In the genomic region with DNA sequence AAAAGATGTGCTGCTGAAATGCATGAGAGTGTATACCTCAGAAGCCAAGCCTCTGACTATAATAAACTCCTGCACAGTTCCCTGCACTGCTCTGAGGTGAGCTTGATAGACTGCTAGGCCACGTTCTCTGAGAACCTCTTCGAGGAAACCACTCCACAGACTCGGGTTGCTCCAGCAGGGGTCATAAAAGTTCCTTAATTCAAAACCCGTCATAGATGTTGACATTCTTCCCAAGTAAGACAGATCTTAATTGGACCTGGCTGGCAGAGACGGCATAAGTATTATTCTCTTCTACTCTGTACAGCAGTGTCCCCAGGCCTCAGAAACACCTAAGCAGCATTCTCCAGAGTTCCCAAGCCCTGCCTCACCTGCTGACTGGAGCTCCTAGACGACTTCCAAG, we compare ENCODE assay signal across 34 mouse cellular contexts. TPM values are rescaled to one million over a fixed set of nuclear protein-coding genes. Genes with fewer than 3 reads are reported as not detected.
DNase-seq lines count a peak whose midpoint lies in the region; ATAC-seq and TF ChIP-seq lines count a peak whose summit lies in the region.
"Had no signal": no experiment of that assay in that cellular context is flagged by ENCODE, and none has a peak within 500 bp of the region (broad histone marks: within the 10 kb centered on the region; RNA-seq: fewer than 3 reads in every experiment).

No protein-coding gene starts in this region.

- 44% methylated on average over 6 of the region's 6 CpGs for WGBS in heart, adult 2 months
- WGBS in lung, postnatal 0 days: 40% methylated on average over 6 of the region's 6 CpGs
- WGBS in liver, embryonic 15.5 days (ENCODE audit: insufficient replicate concordance): 54% methylated on average over 6 of the region's 6 CpGs

- H3K27ac ChIP-seq in heart, adult 2 months: peak overlapping the region; percentile 61
- no peak overlapping the region for H3K27ac ChIP-seq in lung, postnatal 0 days (ENCODE audit: low read length)
- H3K27ac ChIP-seq in liver, embryonic 15.5 days (replicated peaks): peak overlapping the region; percentile 77
- H3K27ac ChIP-seq: embryonic facial prominence, embryonic 12.5 days; forebrain, embryonic 12.5 days; hindbrain, embryonic 15.5 days; limb, embryonic 15.5 days; midbrain, embryonic 10.5 days; neural tube, embryonic 13.5 days had no signal

- no peaks in the 10 kb centered on the region for H3K9me3 ChIP-seq in lung, postnatal 0 days (ENCODE audit: low read length)
- H3K9me3 ChIP-seq in liver, embryonic 15.5 days (replicated peaks): no peaks in the 10 kb centered on the region
- H3K9me3 ChIP-seq: embryonic facial prominence, embryonic 12.5 days; forebrain, embryonic 12.5 days; hindbrain, embryonic 15.5 days; limb, embryonic 15.5 days; midbrain, embryonic 10.5 days; neural tube, embryonic 13.5 days had no signal

- TF ChIP-seq EP300 in heart, adult 2 months (IDR thresholded peaks at IDR 0.05; ENCODE audit: insufficient read depth, low read depth, low read length): no peak
- TF ChIP-seq EP300 in lung, postnatal 0 days (IDR thresholded peaks at IDR 0.05): no peak

- peaks cover 8% of the 10 kb centered on the region for H3K4me1 ChIP-seq in heart, adult 2 months (ENCODE audit: control insufficient read depth, insufficient read depth, low read length)
- peaks cover 4% of the 10 kb centered on the region; the same call in 1 of the 2 replicates for H3K4me1 ChIP-seq in lung, postnatal 0 days (ENCODE audit: insufficient read depth, low read depth, low read length)
- peaks cover 55% of the 10 kb centered on the region for H3K4me1 ChIP-seq in liver, embryonic 15.5 days (replicated peaks)

- H3K79me2 ChIP-seq in heart, adult 2 months (replicated peaks; ENCODE audit: control insufficient read depth, insufficient read depth, low read length): 0 out of 2 replicates have a peak, but pooled peaks cover 3% of the 10 kb centered on the region

- intact Hi-C loops in heart, adult 2 months (cut with DNase I): loop anchor here (1.0 kb wide), 1 partner anchor 11 kb away; the partner anchor contains the start of gene Popdc2

- TF ChIP-seq POLR2A in heart, adult 2 months (IDR thresholded peaks at IDR 0.05; ENCODE audit: insufficient read depth, low read depth, low read length): no peak

- H3K4me2 ChIP-seq in lung, postnatal 0 days (replicated peaks; ENCODE audit: low read depth, low read length): no peak overlapping the region
- peak overlapping the region; percentile 75 for H3K4me2 ChIP-seq in liver, embryonic 15.5 days
- H3K4me2 ChIP-seq: embryonic facial prominence, embryonic 12.5 days; forebrain, embryonic 12.5 days; hindbrain, embryonic 15.5 days; limb, embryonic 15.5 days; neural tube, embryonic 13.5 days had no signal

- peaks cover 36% of the 10 kb centered on the region for H3K36me3 ChIP-seq in heart, adult 2 months (ENCODE audit: control insufficient read depth, insufficient read depth, low read length)
- H3K36me3 ChIP-seq in lung, postnatal 0 days (ENCODE audit: insufficient read depth, low read length): no peaks in the 10 kb centered on the region
- peaks cover 51% of the 10 kb centered on the region for H3K36me3 ChIP-seq in liver, embryonic 15.5 days (replicated peaks)

- H3K9ac ChIP-seq in heart, adult 2 months (ENCODE audit: low read depth, low read length): no peak overlapping the region
- no peak overlapping the region for H3K9ac ChIP-seq in lung, postnatal 0 days (replicated peaks; ENCODE audit: low read depth)
- H3K9ac ChIP-seq in liver, embryonic 15.5 days: peak overlapping the region; percentile 16; the same call in 1 of the 2 replicates
- H3K9ac ChIP-seq: embryonic facial prominence, embryonic 12.5 days; forebrain, embryonic 12.5 days; hindbrain, embryonic 15.5 days; limb, embryonic 15.5 days; neural tube, embryonic 13.5 days had no signal

- no peak for ATAC-seq in lung, postnatal 0 days
- ATAC-seq in liver, embryonic 15.5 days (ENCODE audit: insufficient read depth): no peak
- no peak for ATAC-seq in erythroid progenitor cell, adult 5-6 weeks (replicated peaks; ENCODE audit: low FRiP score, poor library complexity, severe bottlenecking)
- ATAC-seq: midbrain, embryonic 16.5 days had no signal

- DNase-seq in heart, adult 2 months: no peak
- DNase-seq in heart, adult 9 months (ENCODE audit: low spot score in 2 of 2): no peak
- no peak for DNase-seq in lung, postnatal 0 days (ENCODE audit: low spot score)
- DNase-seq in lung, postnatal 4 days: no peak
- no peak for DNase-seq in spleen, postnatal 4 days (ENCODE audit: low spot score in 2 of 2)
- DNase-seq: adrenal gland, postnatal 36 days; cerebellum, adult 11-12 months; cerebellum, postnatal 10 days; gastrocnemius, postnatal 36 days; kidney, adult 2 months; kidney, postnatal 10 days; left cerebral cortex, postnatal 4 days; retina, postnatal 1 day; thymus, adult 18-20 months; thymus, postnatal 36 days had no signal

- no peaks in the 10 kb centered on the region for H3K27me3 ChIP-seq in heart, adult 2 months (ENCODE audit: control insufficient read depth, insufficient read depth, low read length)
- H3K27me3 ChIP-seq in lung, postnatal 0 days (replicated peaks; ENCODE audit: insufficient read depth, low read length): no peaks in the 10 kb centered on the region
- no peaks in the 10 kb centered on the region for H3K27me3 ChIP-seq in liver, embryonic 15.5 days
- H3K27me3 ChIP-seq: embryonic facial prominence, embryonic 12.5 days; forebrain, embryonic 12.5 days; hindbrain, embryonic 15.5 days; limb, embryonic 15.5 days; neural tube, embryonic 13.5 days had no signal

- TF ChIP-seq CTCF in heart, adult 2 months (IDR thresholded peaks at IDR 0.05): peak; percentile 28
- TF ChIP-seq CTCF in lung, postnatal 0 days (IDR thresholded peaks at IDR 0.05): peak; percentile 18; the same call in 1 of the 2 replicates

- no peak overlapping the region for H3K4me3 ChIP-seq in heart, adult 2 months
- no peak overlapping the region for H3K4me3 ChIP-seq in lung, postnatal 0 days (ENCODE audit: low read depth, low read length)
- H3K4me3 ChIP-seq in liver, embryonic 15.5 days (replicated peaks): 0 out of 2 replicates have a peak overlapping the region, but pooled peaks have one; percentile 15
- H3K4me3 ChIP-seq: embryonic facial prominence, embryonic 12.5 days; forebrain, embryonic 12.5 days; hindbrain, embryonic 15.5 days; limb, embryonic 15.5 days; midbrain, embryonic 10.5 days; myocyte; neural tube, embryonic 13.5 days had no signal

RNA-seq across cellular contexts. Expression of gene Gm21987, which starts 4.1 kb away (rescaled TPM):
- not detected for total RNA-seq in heart, adult 2 months (2021)
- not detected in 2 replicates for polyA plus RNA-seq in heart, adult 2 months (2012; rRNA removed)
- polyA plus RNA-seq in lung, postnatal 0 days (2015; fragmentation: Nextera tagmentation; extraction: Ambion mirVana): not detected in 2 replicates
- polyA plus RNA-seq in liver, embryonic 15.5 days (2015; fragmentation: Nextera tagmentation; extraction: Ambion mirVana): not detected in 2 replicates
- not detected in 2 replicates for total RNA-seq in erythroid progenitor cell, adult 5-6 weeks (2015; ENCODE audit: low replicate concordance)
- not detected in 2 replicates for total RNA-seq in erythroid progenitor cell, adult 5-6 weeks (2017; ENCODE audit: low replicate concordance)
- total RNA-seq: gastrocnemius, adult 18-20 months; gastrocnemius, postnatal 36 days; hematopoietic stem cell, adult 5-6 weeks; layer of hippocampus, adult 18-20 months; layer of hippocampus, postnatal 14 days; left cerebral cortex, adult 8-10 months; left cerebral cortex, postnatal 4 days had no signal
- polyA plus RNA-seq: embryonic facial prominence, embryonic 12.5 days; forebrain, embryonic 12.5 days; hindbrain, embryonic 15.5 days; kidney, adult 2 months; midbrain, embryonic 10.5 days; midbrain, embryonic 16.5 days; neural tube, embryonic 13.5 days; spleen, adult 2 months; stomach, embryonic 14.5 days had no signal

RNA-seq across cellular contexts. Expression of gene Cox17, which starts 4.1 kb away (rescaled TPM):
- 100 to 1,000 TPM; 295 to 358 TPM for total RNA-seq in heart, adult 2 months (2021)
- 190 and 221 TPM in 2 replicates for polyA plus RNA-seq in heart, adult 2 months (2012; rRNA removed)
- polyA plus RNA-seq in lung, postnatal 0 days (2015; fragmentation: Nextera tagmentation; extraction: Ambion mirVana): 205 and 218 TPM in 2 replicates
- polyA plus RNA-seq in liver, embryonic 15.5 days (2015; fragmentation: Nextera tagmentation; extraction: Ambion mirVana): 202 and 255 TPM in 2 replicates
- total RNA-seq in erythroid progenitor cell, adult 5-6 weeks (2015; ENCODE audit: low replicate concordance): 157 and 170 TPM in 2 replicates
- 196 and 437 TPM in 2 replicates for total RNA-seq in erythroid progenitor cell, adult 5-6 weeks (2017; ENCODE audit: low replicate concordance)

RNA-seq across cellular contexts. Expression of gene Maats1, which starts 9.0 kb away (rescaled TPM):
- total RNA-seq in heart, adult 2 months (2021): not detected
- polyA plus RNA-seq in heart, adult 2 months (2012; rRNA removed): 0.20 TPM in 1 of 2 replicates, not detected in the other
- 2.6 and 3.7 TPM in 2 replicates for polyA plus RNA-seq in lung, postnatal 0 days (2015; fragmentation: Nextera tagmentation; extraction: Ambion mirVana)
- 0.03 and 0.05 TPM in 2 replicates for polyA plus RNA-seq in liver, embryonic 15.5 days (2015; fragmentation: Nextera tagmentation; extraction: Ambion mirVana)
- total RNA-seq in erythroid progenitor cell, adult 5-6 weeks (2015; ENCODE audit: low replicate concordance): not detected in 2 replicates
- not detected in 2 replicates for total RNA-seq in erythroid progenitor cell, adult 5-6 weeks (2017; ENCODE audit: low replicate concordance)
- total RNA-seq: gastrocnemius, adult 18-20 months; gastrocnemius, postnatal 36 days; hematopoietic stem cell, adult 5-6 weeks had no signal
- polyA plus RNA-seq: intestine, embryonic 14.5 days; limb, embryonic 15.5 days; stomach, embryonic 14.5 days had no signal

RNA-seq across cellular contexts. Expression of gene Popdc2, which starts 11.1 kb away (rescaled TPM):
- 100 to 1,000 TPM; 462 to 476 TPM for total RNA-seq in heart, adult 2 months (2021)
- 695 and 745 TPM in 2 replicates for polyA plus RNA-seq in heart, adult 2 months (2012; rRNA removed)
- 4.7 and 6.5 TPM in 2 replicates for polyA plus RNA-seq in lung, postnatal 0 days (2015; fragmentation: Nextera tagmentation; extraction: Ambion mirVana)
- 22.8 and 23.6 TPM in 2 replicates for polyA plus RNA-seq in liver, embryonic 15.5 days (2015; fragmentation: Nextera tagmentation; extraction: Ambion mirVana)
- total RNA-seq in erythroid progenitor cell, adult 5-6 weeks (2015; ENCODE audit: low replicate concordance): 21.6 and 24.3 TPM in 2 replicates
- total RNA-seq in erythroid progenitor cell, adult 5-6 weeks (2017; ENCODE audit: low replicate concordance): 18.8 and 23.0 TPM in 2 replicates

RNA-seq across cellular contexts. Expression of gene Nr1i2, which starts 56.3 kb away (rescaled TPM):
- not detected for total RNA-seq in heart, adult 2 months (2021)
- polyA plus RNA-seq in heart, adult 2 months (2012; rRNA removed): 0.15 TPM in 1 of 2 replicates, not detected in the other
- polyA plus RNA-seq in lung, postnatal 0 days (2015; fragmentation: Nextera tagmentation; extraction: Ambion mirVana): 0.05 and 0.10 TPM in 2 replicates
- 4.8 and 5.3 TPM in 2 replicates for polyA plus RNA-seq in liver, embryonic 15.5 days (2015; fragmentation: Nextera tagmentation; extraction: Ambion mirVana)
- total RNA-seq in erythroid progenitor cell, adult 5-6 weeks (2015; ENCODE audit: low replicate concordance): not detected in 2 replicates
- not detected in 2 replicates for total RNA-seq in erythroid progenitor cell, adult 5-6 weeks (2017; ENCODE audit: low replicate concordance)
- total RNA-seq: adrenal gland, postnatal 36 days; gastrocnemius, postnatal 36 days; hematopoietic stem cell, adult 5-6 weeks; layer of hippocampus, adult 18-20 months; layer of hippocampus, postnatal 14 days; left cerebral cortex, postnatal 4 days had no signal
- polyA plus RNA-seq: embryonic facial prominence, embryonic 12.5 days; forebrain, embryonic 12.5 days; hindbrain, embryonic 15.5 days; limb, embryonic 15.5 days; lung, embryonic 16.5 days; midbrain, embryonic 10.5 days; midbrain, embryonic 16.5 days; myocyte; spleen, adult 2 months had no signal
